ENCODE assay signal across 22 mouse cellular contexts in the genomic region with DNA sequence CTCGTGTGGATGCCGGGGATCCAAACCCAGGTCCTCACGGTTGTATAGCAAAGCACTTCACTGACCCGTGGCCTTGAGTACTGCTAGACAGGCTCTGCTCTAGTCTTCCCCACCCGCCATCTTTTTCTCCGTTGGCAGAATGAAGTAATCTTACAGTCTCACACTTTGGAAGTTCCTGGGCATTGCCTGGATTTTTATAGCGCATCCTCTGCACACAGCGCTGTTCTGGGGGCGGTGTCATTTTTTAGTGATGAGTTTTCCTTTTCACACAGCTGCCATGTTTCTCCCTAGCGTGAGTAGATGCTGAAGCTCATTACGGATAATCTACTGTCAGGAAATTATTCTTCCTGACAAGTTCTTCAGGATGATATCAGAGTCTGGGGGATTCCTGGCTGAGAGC. TPM values are rescaled to one million over a fixed set of nuclear protein-coding genes. Genes with fewer than 3 reads are reported as not detected.
A peak's percentile ranks its signal among the peaks of the same experiment; 100 is the strongest.
DNase-seq lines count a peak whose midpoint lies in the region; TF ChIP-seq lines count a peak whose summit lies in the region.
"Had no signal": no experiment of that assay in that cellular context is flagged by ENCODE, and none has a peak within 500 bp of the region (broad histone marks: within the 10 kb centered on the region; RNA-seq: fewer than 3 reads in every experiment).

No protein-coding gene starts in this region.

- H3K4me3 ChIP-seq in left cerebral cortex, adult 2 months, result no peak overlapping the region
- H3K4me3 ChIP-seq: embryonic facial prominence, embryonic 10.5 days; heart, embryonic 10.5 days; hindbrain, embryonic 10.5 days; limb, embryonic 13.5 days; liver, embryonic 12.5 days; megakaryocyte, embryonic 14.5 days had no signal

- H3K27ac ChIP-seq in left cerebral cortex, adult 2 months, result no peak overlapping the region
- H3K27ac ChIP-seq: embryonic facial prominence, embryonic 10.5 days; heart, embryonic 10.5 days; hindbrain, embryonic 10.5 days; hindbrain, postnatal 0 days; limb, embryonic 13.5 days; liver, embryonic 12.5 days had no signal

- intact Hi-C loops in left cerebral cortex, adult 2 months (cut with DNase I), result no loop called here
- intact Hi-C loops in heart, postnatal 25 days (cut with DNase I), result no loop called here

- peak; percentile 40 to 49 for DNase-seq in left cerebral cortex, adult 2 months (ENCODE audit: extremely low spot score in 1 of 2, low spot score in 2 of 2)
- no peak for DNase-seq in left cerebral cortex, adult 11 months (ENCODE audit: low spot score)
- peak; percentile 25 to 50 for DNase-seq in frontal cortex, postnatal 25 days (ENCODE audit: low spot score in 2 of 2)
- peak; percentile 69 for DNase-seq in right cerebral cortex, adult 2 months (ENCODE audit: low spot score in 2 of 2)
- DNase-seq in heart, postnatal 4 days, result no peak
- DNase-seq in thymus, postnatal 14 days, result no peak
- no peak for DNase-seq in heart, postnatal 25 days (ENCODE audit: low spot score)
- DNase-seq: adrenal gland, postnatal 25 days; cerebellum, adult 11 months; cerebellum, postnatal 10 days; gastrocnemius, postnatal 10 days; kidney, adult 9 months; kidney, postnatal 25 days; lung, adult 2 months; midbrain, embryonic 14.5 days had no signal

- TF ChIP-seq CTCF in left cerebral cortex, adult 2 months (IDR thresholded peaks at IDR 0.05), result no peak

RNA-seq across cellular contexts. Expression of a gene that starts 24.8 kb away (rescaled TPM):
- 1 to 10 TPM; 3.4 to 3.7 TPM for total RNA-seq in left cerebral cortex, adult 2 months (2021)
- 1 to 10 TPM; 1.4 to 1.6 TPM for total RNA-seq in heart, postnatal 4 days (2021)
- total RNA-seq in heart, postnatal 25 days (2021), result under 1 TPM; 0.53 to 0.55 TPM

Comparison
In these comparisons a context has a peak if more than half of its experiments do, and no peak if none do; other contexts are left out.
1. DNase-seq: peak in left cerebral cortex, adult 2 months (2 of 2), frontal cortex, postnatal 25 days (2 of 2) and right cerebral cortex, adult 2 months (2 of 2); none in left cerebral cortex, adult 11 months (single experiment), heart, postnatal 4 days (single experiment), thymus, postnatal 14 days (single experiment) and heart, postnatal 25 days (single experiment).